Mouse (Mus musculus) cerebellum, adult 11 months (tissue): Measurements from ENCODE around the gene Mapk11.

ENCODE experiments used
- DNase-seq: peaks from one replicate; pipeline ENCODE4 v3.0.0; 2022

The Mapk11 gene

GRCm38 (mm10) chr15:89149271-89150040 lies at the start of gene Mapk11:
TSS of gene Mapk11 (minus strand) at chr15:89149628.
- no peak for DNase-seq

GRCm38 (mm10) chr15:89197056-89197455 lies 47.6 kb upstream of the Mapk11 start:
- DNase-seq = no peak

GRCm38 (mm10) chr15:89196313-89196706 lies 46.9 kb upstream of the Mapk11 start, which contains the start of gene Dennd6b:
TSS of gene Dennd6b (minus strand) at chr15:89196496.
- DNase-seq = peak; percentile 97

- peak; percentile 85 for DNase-seq
These were observed 46.4 kb upstream of the Mapk11 start for GRCm38 (mm10) chr15:89195690-89196312.

GRCm38 (mm10) chr15:89195261-89195681 lies 45.8 kb upstream of the Mapk11 start:
- no peak for DNase-seq

GRCm38 (mm10) chr15:89184937-89185227 lies 35.5 kb upstream of the Mapk11 start:
- DNase-seq = no peak

GRCm38 (mm10) chr15:89184141-89184936 lies 34.9 kb upstream of the Mapk11 start:
- DNase-seq = no peak

GRCm38 (mm10) chr15:89182842-89183241 lies 33.4 kb upstream of the Mapk11 start:
- no peak for DNase-seq

GRCm38 (mm10) chr15:89182328-89182741 lies 32.9 kb upstream of the Mapk11 start:
- DNase-seq = peak; percentile 64

- DNase-seq = no peak
These were observed 32.3 kb upstream of the Mapk11 start for GRCm38 (mm10) chr15:89181561-89182270.

GRCm38 (mm10) chr15:89180571-89181229 lies 31.3 kb upstream of the Mapk11 start, which contains the start of gene Plxnb2:
TSS of gene Plxnb2 (minus strand) at chr15:89180788.
- peak; percentile 77 for DNase-seq

- no peak for DNase-seq
These were observed 30.7 kb upstream of the Mapk11 start for GRCm38 (mm10) chr15:89180081-89180541.

GRCm38 (mm10) chr15:89179630-89179964 lies 30.2 kb upstream of the Mapk11 start:
- no peak for DNase-seq

GRCm38 (mm10) chr15:89178954-89179629 lies 29.7 kb upstream of the Mapk11 start:
- peak; percentile 73 for DNase-seq

- peak; percentile 87 for DNase-seq
These were observed 28.9 kb upstream of the Mapk11 start for GRCm38 (mm10) chr15:89178260-89178860.

GRCm38 (mm10) chr15:89177576-89178259 lies 28.3 kb upstream of the Mapk11 start:
- DNase-seq = no peak

GRCm38 (mm10) chr15:89177121-89177520 lies 27.7 kb upstream of the Mapk11 start:
- DNase-seq = peak; percentile 81

- DNase-seq = no peak
These were observed 26.2 kb upstream of the Mapk11 start for GRCm38 (mm10) chr15:89175411-89176155.

- peak; percentile 55 for DNase-seq
These were observed 25.5 kb upstream of the Mapk11 start for GRCm38 (mm10) chr15:89174889-89175339.

GRCm38 (mm10) chr15:89173906-89174214 lies 24.4 kb upstream of the Mapk11 start:
- peak; percentile 76 for DNase-seq
